Mouse (Mus musculus): ENCODE results near the gene V1rd19.
"Not testable (repeated sequence)": the region's sequence is repeated elsewhere in the genome, so short reads cannot be mapped to it uniquely, and the experiment has no call there.

V1rd19 gene

GRCm38 (mm10) chr7:24001391-24001790 is at the start of gene V1rd19:
Gene V1rd19, plus strand, starts transcription at chr7:24001691.
- no peak for DNase-seq (ENCODE audit: inconsistent ontology term)

DNA sequence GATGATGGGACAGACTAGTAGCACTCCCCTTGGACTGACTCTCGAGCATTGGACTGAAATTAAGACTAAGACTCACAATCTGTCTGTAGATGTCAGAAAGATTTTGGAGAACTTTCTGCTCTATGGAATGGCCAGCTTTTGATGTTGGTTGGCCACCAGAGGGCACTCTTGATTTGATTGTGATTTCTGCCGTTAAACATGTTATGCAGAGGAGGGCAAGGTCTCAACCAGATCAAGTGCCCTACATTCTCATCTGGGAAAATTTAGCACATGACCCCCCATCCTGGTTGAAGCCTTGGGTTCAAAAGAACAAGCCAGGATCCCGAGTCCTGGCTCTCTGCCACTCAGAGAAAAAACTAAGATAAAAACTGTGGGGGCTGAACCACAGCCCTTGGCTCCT is 33.4 kb upstream of the V1rd19 start:
- not testable (repeated sequence) for DNase-seq (ENCODE audit: inconsistent ontology term)

DNA sequence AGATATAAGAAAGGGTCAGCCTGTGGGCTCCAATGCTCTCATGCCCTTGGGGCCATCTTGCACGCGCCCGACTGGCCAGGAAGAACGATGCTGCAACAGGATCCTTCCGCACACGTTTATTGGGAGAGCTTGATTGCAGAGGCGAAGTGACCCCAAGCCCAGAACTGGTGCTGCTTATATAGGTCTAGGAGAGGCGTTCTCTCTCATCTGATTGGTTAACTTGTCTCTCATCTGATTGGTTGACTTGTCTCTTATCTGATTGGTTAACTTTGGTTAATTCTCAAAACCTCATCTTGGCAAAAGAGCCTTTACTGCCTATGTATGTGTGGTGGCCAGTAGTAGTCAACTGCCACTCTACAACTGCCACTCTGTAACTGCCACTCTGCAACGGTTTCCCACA is 27.2 kb upstream of the V1rd19 start, which contains the start of gene Vmn1r181:
TSS of gene Vmn1r181 (plus strand) at position 301 of the 400 bp plus-strand sequence.
- not testable (repeated sequence) for DNase-seq (ENCODE audit: inconsistent ontology term)

- no peak for DNase-seq (ENCODE audit: inconsistent ontology term)
Measured at GRCm38 (mm10) chr7:24052660-24053304, 51.3 kb downstream of the V1rd19 start, which contains the start of gene Vmn1r183. Gene Vmn1r183, plus strand, starts transcription at chr7:24053254.
